Mouse (Mus musculus) R1 (cell line): Measurements from ENCODE around the gene BC037034.

Experiments
- DNase-seq: peaks from one replicate; pipeline ENCODE4 v3.0.0-alpha.2; 2018; ENCODE audit warnings: low read depth, low spot score

Gene BC037034

DNA sequence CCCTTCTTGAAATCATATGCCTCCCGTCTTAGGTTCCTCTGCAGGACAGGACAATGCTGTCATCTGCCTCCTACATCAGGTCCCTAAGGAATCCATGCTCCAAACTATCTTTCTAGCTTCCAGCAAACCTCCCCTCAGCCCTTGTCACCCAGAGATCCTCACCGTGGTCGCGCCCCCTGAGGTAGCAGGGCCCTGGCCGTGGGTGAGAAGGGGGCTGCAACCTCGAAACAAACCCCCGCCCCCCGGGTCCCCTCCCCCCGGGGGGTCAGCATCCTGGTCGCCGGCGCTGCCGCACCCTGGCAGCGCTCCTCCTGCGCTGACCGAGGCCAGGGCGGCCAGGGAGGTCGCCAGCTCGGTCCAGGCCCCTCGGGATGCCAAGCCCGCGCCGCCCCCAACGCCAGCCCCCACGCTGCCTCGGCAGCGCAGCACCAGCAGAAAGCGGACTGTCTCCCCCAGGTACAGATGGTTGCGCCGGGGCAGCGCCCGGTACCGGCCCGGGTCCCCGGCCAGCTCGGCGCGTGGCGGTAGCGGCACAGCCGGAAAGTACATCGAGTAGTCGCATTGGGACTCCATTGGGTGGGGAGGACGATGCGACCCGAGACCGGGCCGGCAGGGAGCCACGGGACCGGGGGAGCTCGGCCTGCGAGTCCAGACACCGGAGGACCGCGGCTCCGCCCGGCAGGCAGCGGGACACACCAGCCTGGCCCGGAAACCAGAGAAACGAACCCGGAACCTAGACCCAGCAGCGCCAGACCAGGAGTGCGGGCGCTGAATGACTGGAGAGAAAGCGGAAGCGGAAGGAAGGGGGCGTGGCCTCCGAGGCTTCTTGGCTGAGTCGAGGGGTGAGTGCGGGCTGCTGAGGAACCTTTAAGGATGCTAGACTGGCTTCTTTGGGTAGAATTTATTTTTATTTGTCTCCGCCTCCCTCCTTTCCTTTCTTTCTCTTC, at the start of gene BC037034:
Gene BC037034, minus strand, starts transcription at position 774 of the 947 bp plus-strand sequence.
- DNase-seq = peak; percentile 95

- DNase-seq = no peak
Observed at GRCm38 (mm10) chr5:138312795-138313194, 49.0 kb upstream of the BC037034 start.

- DNase-seq = no peak
Observed at GRCm38 (mm10) chr5:138299613-138300012, 35.8 kb upstream of the BC037034 start.

GRCm38 (mm10) chr5:138294158-138294557, 30.3 kb upstream of the BC037034 start:
- DNase-seq = no peak

GRCm38 (mm10) chr5:138291638-138292037, 27.8 kb upstream of the BC037034 start:
- no peak for DNase-seq

GRCm38 (mm10) chr5:138287861-138288260, 24.0 kb upstream of the BC037034 start:
- DNase-seq = peak; percentile 78

DNA sequence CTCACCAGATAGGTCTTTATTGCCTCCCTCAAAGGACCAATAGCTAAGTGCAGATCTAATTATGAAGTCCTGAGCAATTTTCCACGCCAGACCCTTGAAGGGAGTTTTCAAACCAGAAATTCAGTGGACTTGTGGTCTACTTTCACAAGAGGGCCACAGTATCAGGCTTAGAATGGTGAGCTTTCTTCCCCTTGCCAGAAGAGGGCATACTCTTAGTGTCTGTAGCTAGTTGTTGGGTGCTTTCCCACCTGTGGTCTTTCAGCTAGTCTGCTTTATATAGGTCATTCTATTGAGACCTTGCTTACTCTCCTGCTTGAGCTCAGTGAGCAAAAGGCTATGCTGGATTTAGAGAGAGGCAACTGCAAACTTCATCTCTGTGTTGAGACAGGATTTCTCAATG, 19.7 kb upstream of the BC037034 start:
- peak; percentile 33 for DNase-seq

- DNase-seq = no peak
Observed at GRCm38 (mm10) chr5:138281798-138282197, 18.0 kb upstream of the BC037034 start.

- DNase-seq = peak; percentile 83
Observed at GRCm38 (mm10) chr5:138280829-138281228, 17.0 kb upstream of the BC037034 start.

GRCm38 (mm10) chr5:138280425-138280768, 16.6 kb upstream of the BC037034 start:
- DNase-seq = no peak

DNA sequence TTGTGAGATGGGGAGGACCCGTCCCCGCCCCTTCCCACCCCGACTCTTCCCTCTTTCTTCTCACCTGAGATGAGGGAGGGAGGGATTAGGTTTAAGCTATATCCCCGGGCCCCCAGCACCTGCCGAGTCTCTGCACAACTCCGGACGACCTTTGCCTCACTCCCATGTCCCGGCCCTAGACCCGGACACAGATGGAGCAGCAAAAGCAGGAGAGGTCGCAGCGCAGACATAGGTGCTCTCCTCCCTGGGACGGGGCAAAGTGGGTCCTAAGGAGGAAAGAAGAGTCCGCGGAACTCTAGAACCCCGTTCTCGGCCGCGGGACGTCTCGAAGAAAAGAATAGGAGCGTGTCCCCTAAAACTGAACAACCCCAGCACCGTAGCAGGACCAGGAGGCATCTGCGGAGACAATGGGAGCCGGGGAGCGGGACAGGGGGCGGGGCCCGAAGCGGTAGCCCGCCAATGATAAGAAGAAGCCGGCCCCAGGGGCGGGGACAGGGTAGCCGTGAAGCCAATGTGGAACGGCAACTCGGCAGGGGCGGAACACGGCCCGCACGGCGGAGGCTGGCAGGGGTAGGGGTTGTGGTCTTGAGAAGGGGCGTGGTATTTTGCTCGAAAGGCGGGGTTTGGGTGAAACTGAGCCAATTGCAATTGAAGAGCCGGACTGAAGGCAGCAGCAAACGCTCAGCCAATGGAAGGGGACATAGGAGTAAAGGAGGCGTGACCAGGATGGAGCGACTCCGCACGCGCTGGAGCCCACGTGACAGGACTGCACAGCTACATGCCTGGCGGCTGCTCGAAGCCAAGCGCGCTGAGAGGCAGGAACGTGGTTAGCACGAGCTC, 16.0 kb upstream of the BC037034 start, which contains the start of the genes Gm43720, Gpc2 and Stag3:
Gene Gm43720, minus strand, starts transcription at position 374 of the 840 bp plus-strand sequence.
Gene Gpc2, minus strand, starts transcription at position 421 of the 840 bp plus-strand sequence.
Gene Stag3, plus strand, starts transcription at position 656 of the 840 bp plus-strand sequence.
- peak; percentile 100 for DNase-seq

DNA sequence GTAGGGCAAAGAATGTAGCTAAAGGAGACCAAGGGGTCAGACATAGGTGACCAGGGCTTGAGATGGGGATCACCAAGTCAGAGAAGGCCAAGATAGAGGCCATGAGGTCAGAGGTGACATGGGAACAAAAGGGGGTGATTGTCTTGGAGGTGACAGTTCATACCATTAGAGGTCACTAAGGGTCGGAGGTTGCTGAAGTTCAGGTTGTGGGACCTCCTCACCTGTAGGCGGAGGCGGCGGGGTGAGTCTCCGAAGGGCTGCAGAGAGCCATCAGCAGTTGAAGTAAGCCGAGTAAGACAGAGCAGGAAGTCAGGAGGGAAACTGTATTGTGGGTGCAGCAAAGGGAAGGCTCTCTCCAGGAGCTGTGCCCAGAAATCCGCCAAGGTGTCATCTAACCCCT, 14.2 kb upstream of the BC037034 start:
- DNase-seq = no peak

- peak; percentile 66 for DNase-seq
Observed at GRCm38 (mm10) chr5:138275216-138276050, 11.6 kb upstream of the BC037034 start.

DNA sequence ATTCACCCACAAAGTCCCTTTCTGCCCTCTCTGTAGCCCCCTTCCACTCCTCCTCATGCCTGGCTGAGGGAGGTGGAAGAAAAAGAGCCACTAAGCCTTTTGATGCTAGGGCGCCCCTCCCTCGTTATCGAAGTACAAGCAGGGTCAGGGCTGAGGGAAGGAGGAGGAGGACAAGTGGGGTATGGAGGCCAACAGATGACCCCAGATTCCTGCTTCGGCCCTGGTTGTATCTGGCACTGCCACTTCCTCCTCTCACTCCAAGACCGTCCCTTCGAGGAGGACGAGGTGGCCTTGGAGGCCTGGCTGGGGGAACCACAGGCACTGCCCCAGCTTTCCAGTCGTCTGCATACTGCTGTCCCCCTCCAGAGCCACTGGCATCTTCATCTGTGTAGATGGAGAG, 10.4 kb upstream of the BC037034 start:
- no peak for DNase-seq

DNA sequence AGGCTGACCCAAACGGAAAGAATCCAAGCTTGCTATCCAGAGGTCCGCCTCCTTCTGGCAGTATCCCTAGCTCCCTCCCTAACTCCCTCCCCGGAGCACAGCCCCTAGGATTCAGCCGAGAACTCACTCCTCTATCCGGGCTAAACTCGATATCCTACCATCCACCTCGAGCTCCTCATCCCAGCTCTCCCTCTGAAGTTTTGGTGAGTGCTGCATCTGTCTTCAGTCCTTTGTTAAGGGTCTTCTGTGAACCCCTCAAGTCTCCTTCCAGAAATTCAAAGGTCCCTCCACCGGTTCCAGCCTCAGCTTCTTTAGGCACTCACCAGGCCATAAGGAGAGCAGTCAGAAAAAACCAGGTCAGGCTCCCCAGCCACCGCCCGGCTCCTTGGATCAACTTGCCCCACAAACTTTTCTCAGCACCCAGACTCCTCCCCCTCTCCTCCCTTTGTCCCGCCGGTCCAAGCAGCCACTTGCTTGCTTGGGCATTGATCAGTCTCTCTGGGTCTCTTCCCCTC, 8.6 kb upstream of the BC037034 start, which contains the start of gene Gal3st4:
Gene Gal3st4, minus strand, starts transcription at position 432 of the 515 bp plus-strand sequence.
- DNase-seq = peak; percentile 45

GRCm38 (mm10) chr5:138271232-138271631, 7.4 kb upstream of the BC037034 start:
- no peak for DNase-seq

DNA sequence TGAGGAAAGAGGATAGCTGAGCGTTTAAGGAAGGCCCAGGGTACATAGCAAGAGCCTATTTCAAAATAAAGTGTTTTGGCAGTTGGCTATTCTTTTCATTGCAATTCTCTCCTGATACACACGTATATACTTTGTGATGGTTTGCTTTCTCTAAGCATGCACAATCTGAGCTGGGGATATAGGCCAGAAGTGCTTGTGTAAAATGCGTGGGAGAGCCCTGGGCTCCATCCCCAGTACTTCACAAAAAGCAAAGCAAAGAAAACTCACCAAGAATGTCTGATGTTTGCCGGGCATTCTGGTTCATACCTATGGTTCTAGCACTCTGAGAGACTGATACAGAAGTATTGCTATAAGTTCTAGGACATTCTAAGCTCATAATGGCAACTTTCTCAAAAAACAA, 5.1 kb upstream of the BC037034 start:
- DNase-seq = no peak

DNA sequence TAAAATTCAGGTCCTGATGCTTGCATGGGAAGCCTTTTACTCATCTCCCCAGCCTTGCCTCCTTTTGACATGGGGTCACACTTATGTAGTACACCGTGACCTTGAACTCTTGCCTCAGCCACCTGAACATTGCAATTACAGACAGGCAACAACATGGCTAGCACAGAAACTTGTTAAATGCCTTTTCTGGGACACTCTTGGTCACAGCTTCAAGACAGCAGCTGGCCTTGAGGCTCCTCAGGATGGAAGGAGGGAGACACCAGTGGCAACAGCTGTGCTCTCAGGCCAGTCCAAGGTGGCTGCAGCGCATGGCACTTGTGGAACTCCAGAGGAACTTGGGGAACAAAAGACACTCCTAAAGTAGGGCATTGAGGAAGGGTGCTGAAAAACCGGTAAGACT, 3.3 kb upstream of the BC037034 start:
- DNase-seq = no peak

DNA sequence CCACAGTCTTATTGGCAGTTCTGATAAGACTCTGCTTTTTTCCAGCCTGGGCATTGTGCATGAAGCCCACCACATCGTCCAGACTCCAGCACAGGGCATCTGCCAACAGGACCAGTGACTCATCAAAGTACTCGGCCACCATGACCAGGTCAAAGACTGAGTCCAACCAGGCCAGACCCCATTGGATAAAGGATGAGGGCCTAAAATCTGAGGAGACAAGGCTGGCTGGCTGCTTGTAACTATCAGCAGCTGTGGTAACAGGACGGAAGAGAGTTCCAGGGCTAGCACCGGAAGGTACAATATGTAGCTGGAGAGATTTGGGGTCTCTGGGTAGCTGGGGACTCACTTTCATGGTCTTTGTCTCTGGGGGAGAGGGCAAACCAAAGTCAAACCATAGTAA, 1.9 kb upstream of the BC037034 start:
- DNase-seq = no peak

- no peak for DNase-seq
Observed at GRCm38 (mm10) chr5:138264207-138264578, 360 bp upstream of the BC037034 start.
